Mouse (Mus musculus): ENCODE measurements around the gene Drd4.

Drd4 gene

DNA sequence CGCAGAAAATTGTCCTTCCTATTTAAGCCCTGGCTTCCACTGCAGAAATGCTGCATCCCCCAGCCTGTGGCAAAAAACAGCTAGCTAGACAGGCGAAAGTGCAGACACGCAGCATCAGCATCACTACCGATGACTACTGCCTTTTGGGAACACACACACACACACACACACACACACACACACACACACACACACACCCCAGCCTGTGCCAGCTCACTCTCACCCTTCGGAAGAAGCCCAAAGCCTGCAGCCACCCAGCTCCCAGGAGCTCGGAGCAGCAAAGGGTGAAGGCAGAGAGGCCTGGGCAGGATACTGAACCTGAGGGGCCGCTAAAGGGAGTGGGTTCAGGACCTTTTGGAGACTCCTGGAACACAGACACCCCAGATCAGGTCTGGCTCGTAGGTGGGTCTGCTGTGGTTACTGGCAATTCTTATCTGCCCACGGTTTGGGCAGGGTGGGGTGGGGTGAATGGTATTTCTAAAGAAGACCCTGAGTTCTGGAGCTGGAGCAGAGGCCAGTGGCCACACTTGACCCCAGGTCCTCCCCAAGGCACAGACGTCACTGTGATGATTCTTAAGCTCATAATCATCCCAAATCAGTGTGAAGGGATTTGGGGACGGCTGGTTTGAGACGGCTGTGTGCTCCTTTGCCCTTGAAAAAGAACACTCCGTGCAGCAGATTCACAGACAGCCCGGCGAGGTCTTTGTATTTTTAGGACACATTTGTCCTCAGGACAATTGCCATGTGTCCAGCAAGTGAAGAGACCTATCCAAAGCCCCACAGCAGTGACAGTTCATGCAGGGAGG, 980 bp downstream of the Drd4 start:
- DNase-seq = no peak

DNA sequence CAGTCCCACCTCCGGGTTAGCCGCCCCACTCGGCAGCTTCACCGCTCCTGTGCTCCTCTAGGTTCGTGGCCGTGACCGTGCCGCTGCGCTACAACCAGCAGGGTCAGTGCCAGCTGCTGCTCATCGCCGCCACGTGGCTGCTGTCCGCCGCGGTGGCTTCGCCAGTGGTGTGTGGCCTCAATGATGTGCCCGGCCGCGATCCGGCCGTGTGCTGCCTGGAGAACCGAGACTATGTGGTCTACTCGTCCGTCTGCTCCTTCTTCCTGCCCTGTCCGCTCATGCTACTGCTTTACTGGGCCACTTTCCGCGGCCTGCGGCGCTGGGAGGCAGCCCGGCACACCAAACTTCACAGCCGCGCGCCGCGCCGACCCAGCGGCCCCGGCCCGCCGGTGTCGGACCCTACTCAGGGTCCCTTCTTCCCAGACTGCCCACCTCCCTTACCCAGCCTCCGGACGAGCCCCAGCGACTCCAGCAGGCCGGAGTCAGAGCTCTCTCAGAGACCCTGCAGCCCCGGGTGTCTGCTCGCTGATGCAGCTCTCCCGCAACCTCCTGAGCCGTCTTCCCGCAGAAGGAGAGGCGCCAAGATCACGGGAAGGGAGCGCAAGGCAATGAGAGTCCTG, 2.2 kb downstream of the Drd4 start:
- DNase-seq = peak; percentile 44 to 48

DNA sequence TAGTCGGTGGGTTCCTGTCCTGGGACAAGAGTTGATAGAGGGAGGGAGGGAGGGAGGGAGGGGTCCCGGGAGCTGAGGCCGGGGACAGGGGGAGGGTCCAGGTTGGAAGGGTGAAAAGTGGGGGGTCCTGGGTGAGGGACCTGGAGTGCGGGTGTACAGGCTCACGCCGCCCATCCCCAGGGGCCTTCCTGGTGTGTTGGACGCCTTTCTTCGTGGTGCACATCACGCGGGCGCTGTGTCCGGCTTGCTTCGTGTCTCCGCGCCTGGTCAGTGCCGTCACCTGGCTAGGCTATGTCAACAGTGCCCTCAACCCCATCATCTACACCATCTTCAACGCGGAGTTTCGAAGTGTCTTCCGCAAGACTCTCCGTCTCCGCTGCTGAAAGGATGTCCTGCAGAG, 2.7 kb downstream of the Drd4 start:
- no peak for DNase-seq

DNA sequence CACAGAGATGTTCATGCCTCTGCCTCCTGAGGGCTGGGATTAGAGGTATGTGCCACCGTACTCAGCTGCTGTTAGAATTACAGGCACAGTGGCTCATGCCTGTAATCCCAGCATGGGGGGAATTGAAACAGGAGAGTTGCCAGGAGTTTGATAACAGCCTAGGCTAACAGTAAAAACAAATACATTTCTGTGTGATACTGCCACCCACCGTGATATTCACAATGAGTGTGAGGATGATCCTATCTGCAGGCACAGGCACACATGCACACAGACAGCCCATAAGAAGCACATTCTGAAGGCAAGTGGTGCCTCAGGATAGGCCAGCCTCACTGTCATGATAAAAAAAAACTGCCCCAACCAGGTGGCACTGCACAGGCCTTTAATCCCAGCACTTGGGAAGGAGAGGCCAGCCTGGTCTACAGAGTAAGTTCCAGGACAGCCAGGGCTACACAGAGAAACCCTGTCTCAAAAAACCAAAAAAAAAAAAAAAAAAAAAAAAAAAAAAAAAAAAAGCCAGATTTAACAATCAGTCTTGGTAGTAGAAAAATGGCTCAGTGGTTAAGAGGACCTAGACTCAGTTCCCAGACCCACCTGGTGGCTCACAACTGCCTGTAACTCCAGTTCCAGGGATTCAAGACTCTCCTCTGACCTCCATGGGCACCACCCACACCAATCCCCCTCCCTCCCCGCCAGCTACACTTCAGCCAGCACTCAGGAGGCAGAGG, 6.3 kb downstream of the Drd4 start:
- no peak for DNase-seq

DNA sequence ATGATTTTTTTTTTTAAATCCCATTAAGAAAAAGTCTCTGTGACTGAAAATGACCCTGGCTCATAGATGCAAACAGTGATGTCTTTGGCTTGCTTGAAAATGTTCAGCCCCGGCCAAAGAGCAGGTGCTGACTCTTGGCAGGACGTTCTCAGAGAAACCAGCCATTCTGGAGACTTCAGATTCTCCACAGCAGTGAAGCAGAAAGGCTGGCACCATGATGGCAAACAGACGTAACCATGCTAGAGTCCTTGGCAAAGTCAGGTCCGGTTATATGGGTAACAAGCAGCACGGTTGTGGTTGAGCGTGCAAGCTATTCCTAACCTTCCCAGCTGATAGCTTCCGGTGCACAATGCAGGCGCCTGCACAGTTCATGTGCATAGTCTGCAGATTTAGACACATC, 7.4 kb downstream of the Drd4 start:
- DNase-seq = peak; percentile 75 to 80

DNA sequence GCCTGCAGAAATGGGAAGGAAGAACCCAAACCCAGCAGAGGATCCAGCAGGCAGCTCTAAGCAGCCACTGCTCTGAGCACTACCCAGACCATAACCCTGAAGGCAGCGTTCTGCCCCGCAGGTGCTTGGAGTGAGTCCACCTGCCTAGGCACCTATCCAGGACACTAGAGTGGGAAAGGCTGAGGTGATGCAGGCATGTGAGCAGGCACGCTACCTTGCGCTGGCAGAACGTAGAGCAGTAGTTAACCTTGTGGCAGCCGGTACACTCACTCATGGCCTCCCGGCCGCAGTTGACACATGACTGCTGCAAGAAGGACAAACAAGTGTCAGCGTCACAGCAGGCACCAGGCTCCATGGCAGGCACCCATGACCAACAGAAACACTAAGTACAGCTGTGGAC, 9.6 kb downstream of the Drd4 start:
- DNase-seq = peak; percentile 87 to 88

DNA sequence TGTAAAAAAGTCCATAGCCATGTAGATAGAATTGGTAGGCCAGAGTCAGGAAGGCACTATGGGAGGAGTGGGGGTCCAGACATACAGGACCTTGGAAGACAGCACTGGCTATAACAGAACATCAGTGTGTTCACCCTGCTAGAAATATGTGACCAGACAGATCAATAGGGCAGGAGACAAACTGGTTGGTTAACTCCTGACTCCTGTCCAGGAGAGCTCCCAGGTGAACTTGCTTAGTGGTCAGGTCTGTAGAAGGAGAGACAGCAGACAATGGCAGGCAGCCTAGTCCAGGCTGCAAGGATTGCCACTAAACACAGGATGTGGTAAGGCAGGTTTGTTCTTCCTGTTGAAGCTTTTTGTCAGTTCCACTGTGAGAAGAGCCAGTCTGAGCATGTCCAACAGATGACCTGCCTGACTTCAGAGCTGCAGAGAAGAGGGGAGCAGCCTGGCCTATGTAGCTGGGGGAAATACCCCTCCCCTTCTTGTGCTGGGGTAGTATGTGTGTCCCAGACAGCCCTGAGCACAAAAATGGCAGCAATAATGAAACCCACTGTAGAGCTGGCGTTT, 11.0 kb downstream of the Drd4 start:
- DNase-seq = no peak

DNA sequence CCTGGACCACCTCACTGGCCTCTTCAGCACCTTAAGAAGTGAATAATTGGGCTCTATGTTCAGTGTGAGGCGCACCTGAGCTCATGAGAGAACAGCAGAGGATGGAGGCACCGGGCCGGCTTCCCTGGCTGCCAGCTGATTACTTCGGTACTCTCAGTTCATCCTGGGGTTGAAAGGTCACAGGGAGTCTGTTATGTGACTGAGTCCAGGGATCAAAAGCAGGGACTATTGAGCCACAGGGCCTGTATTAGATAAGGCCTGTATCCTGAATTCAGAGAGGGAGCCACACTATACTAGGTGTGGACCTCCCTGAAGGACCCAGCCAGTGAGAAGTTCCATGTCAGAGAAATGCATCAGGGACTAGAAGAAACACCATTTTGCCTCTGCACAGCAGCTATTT, 12.7 kb downstream of the Drd4 start:
- no peak for DNase-seq

DNA sequence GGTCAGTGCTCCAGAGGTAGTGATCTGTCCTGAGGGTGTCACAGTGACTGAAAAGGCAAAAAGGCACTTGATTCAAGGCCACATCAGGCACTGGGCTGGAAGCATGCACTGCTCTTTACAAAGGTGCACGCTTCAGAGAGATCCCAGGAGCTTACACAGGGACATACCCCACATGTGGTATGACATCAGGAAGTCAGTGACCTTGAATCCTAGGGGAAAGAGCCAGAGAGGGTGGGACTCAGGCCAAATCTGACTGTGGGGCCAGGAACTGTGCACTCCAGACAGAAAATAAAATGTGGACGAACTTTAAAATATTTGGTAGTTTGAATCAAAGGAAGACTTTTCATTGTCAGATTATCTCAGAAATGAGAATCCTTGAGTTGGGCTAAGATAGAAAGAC, 22.6 kb downstream of the Drd4 start:
- DNase-seq = no peak

DNA sequence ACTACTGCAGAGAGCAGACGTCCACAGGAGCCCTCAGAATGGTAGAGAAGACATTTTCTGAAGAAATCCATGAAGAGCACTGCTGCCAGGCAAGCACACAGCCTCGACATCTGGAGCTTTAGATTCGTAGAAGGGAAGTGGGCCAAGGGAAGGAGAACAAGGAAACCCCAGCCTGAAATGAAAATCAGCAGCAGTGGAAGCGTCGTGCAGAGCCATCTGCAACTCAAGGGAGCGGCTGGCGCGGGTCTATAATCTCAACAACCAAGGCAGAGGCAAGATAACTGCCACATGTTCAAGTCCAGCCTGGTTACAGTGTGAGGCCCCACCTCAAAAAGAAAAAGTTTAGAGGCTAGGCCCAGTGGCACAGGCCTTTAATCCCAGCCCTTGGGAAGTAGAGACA, 23.3 kb downstream of the Drd4 start:
- no peak for DNase-seq

DNA sequence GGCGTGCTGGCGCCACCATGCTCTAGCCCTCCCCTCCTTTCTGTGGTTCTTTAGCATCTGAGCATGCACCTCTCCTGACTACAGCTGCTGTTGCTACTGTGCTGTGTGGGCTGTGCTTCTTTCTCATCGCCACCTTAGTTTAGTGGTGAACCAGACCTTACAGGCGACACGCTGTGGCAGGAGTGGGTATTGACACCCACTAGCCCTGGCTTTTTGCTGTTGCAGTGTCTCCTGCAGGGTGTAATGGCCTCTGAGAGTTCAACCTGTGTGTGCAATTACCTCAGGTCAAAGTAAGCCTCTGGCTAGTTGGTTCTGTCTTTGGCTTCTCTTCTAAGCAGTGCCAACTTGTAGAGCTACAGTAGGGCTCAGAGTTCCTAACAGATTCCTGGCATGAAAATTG, 24.2 kb downstream of the Drd4 start:
- DNase-seq = peak; percentile 55 to 72

DNA sequence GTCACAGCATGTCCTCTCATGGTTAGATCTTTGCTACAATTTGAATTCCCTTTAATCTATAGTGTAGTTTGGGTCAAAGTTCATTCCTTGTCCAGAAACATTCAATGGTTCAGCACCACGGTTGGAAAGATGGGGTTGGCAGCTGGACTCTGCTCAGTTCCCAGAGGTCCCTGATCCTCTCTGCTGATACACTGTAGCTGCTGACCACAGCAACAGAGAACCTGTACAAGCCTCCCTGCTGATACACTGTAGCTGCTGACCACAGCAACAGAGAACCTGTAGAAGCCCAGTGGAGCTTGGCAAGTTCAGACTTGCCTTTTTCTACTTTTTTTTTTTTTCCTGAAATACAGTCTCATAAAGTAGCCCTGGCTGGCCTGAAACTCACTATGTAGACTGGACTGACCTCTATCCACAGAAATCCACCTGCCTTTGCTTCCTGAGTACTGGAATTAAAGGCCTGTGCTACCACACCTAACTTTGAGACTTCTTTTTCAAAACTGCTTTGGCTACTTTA, 25.9 kb downstream of the Drd4 start:
- DNase-seq = no peak

DNA sequence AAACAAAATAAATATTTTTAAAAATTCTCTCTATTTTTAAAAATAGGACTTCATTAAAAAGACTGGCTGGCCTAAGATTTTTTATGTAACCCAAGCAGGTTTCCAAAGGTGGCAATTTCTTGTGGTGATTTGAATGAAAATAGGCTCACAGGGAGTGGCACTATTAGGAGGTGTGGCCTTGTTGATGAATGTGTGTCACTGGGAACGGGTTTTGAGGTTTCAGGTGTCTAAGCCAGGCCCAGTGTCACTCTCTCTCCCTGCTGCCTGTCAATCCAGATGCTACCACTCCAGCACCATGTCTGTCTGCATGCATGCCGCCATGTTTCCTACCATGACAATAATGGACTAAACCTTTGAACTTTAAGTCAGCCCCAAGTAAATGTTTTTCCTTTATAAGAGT, 27.6 kb downstream of the Drd4 start:
- no peak for DNase-seq

DNA sequence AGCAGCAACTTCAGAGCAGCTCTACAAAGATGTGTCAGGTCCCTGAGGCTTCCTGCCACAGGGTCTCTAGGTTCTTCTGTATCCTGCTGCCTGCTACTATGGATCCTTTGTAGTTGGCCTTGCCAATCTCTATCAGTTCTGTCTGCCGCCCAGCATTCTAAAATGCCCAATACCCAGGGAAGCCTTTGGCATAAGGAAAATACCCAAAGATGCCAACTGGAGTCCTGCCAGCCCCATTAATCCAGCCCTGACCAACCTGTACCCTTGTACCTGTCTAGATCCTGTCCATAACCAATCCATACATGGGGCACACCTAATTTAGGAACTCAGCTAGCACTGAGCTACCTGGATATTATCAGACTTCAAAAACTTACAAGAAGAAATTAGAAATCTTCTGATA, 32.9 kb downstream of the Drd4 start:
- peak; percentile 38 to 58 for DNase-seq

DNA sequence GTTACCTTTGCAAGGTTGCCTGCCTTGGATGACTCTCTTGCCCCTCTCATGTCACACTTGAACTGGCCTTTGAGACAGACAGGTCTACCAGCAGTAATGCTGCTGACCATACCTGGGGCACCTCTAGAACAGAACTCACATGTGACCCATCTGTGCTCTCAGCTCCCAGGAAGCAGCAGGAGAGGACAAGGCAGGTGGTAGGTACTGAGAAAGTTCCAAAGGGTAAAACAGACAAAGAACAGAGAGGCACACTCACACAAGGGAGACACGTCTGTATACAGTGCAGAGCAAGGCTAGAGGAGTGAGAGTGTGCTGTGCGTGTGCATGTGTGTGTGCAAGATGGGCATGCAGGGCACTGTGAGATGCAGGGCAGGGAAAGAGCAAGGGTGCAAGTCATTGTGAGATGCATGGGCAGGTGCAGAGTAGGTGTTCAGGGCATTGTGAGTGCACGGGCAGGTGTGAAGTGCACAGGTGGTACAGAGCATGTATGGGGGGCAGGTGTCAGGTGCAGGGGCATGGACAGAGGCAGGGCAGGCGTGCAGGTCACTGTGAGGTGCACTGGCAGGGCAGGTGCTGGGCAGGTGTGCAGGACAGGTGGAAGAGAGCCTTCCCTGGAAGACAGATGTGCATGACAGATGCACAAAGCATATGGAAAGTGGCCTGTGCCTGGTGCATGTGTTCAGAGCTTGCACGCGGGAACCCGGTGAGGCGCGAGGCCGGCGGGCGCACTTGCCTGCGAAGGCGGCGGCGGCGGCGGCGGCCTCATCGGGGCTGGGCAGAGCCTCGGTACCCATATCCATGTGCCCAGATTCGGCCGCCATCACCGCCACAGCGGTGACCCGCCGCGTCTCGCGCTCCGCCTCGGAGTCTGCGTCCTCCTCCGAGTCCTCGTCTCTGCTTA, 35.0 kb downstream of the Drd4 start:
- DNase-seq = no peak

DNA sequence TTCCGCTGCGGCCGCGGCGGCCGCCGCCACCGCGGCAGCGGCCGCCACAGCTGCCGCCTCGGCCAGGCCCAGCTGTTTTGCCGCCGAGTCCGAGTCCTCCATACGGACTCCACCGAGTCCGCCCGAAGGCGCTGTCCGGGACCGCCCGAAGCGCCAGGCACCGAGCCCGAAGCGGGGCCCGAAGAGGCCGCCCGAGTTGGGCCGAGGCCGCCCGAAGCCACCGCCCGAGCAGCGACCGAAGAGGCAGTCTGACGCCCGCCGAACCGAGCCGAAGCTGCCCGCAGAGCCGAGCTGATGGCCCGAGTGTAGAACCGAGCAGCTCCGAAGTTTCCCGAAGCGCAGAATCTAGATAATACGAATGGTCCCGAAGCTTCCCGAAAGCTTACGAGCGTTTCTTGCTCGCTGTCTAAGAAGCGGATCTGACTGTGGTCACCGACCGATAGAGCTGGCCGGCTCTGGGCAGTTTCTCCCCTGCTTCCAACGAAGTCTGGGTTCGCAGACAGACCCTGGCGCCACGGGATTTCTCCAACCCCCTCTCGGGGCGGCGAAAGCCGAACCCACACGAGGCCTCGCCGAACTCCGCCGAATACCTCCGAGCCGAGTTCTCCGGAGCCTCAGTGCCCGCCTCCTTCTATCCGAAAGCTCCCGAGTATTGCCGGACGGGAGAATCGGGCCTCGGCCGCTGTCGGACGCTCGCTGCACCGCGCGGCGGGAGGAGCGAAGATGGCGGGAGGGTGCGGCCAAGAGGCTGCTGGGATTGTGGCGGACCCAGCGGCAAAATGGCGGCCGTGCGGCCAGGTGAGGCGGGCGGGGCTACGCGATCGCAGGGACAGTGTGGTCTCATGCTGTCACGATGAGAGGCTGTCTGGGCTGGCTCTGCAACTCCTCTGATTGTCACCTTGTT, 35.9 kb downstream of the Drd4 start, which contains the start of the genes Deaf1 and Tmem80:
Deaf1 (minus strand) TSS at position 222 of the 904 bp plus-strand sequence.
Tmem80 (plus strand) TSS at position 271 of the 904 bp plus-strand sequence.
- peak; percentile 100 for DNase-seq

DNA sequence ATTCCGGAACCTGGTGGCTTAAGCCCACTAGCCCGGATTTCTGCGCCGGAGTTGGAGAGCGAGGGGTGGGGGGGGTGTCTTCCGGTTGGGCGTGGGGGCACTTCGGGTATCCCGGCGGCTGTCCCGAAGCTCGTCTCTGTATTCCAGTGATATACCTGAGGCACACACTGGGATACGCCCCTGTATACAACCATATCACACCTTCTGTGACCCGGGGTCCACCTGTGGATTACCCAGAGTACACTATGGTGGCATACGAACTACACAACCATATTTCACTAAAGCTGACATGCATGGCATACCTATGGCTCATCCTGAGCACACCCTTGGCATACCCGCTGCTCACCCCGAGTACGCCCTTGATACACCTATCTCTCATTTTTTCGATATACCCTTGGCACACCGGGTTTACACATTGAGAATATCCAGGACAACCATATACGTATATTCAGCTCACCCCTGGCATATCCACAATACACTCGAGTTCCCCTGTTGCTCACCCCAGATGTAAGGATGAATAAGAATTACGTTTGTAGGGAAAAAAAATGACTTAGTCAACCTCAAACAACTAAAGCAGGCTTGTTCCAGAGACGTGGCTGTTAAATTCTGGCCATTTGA, 36.7 kb downstream of the Drd4 start:
- DNase-seq = no peak

DNA sequence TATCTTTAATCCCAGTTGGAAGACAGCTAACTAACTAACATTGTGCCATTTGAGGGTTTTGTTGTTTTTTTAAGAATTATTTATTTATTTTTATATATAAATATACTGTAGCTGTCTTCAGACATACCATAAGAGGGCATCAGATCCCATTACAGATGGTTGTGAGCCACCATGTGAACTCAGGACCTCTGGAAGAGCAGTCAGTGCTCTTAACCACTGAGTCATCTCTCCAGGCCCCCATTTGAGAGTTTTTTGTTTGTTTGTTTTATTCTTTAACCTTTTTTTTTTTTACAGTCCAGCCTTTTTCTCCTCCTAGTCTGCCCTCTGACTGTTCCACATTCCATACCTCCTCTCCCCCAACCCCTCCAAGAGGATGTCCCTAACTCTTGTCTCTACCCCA, 38.9 kb downstream of the Drd4 start:
- DNase-seq = no peak

DNA sequence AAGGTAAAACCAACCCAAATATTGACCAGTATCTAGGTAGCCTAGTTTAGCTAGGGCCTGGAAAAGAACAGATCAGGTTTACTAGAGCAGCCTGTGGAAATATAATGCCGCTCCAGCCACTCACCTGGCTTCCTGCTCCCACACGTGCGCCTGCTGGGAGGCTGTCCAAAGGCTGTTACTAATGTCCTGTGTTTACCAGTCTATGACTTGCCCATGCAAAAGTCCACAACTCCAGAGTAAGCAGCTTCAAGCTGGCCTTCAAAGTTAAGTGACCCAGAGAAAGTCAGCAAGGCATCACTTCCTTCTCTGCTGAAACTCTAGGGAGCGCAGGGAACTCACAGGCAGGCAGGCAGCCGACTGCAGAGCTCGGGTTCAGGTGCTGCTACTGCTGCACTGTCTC, 40.2 kb downstream of the Drd4 start:
- no peak for DNase-seq

DNA sequence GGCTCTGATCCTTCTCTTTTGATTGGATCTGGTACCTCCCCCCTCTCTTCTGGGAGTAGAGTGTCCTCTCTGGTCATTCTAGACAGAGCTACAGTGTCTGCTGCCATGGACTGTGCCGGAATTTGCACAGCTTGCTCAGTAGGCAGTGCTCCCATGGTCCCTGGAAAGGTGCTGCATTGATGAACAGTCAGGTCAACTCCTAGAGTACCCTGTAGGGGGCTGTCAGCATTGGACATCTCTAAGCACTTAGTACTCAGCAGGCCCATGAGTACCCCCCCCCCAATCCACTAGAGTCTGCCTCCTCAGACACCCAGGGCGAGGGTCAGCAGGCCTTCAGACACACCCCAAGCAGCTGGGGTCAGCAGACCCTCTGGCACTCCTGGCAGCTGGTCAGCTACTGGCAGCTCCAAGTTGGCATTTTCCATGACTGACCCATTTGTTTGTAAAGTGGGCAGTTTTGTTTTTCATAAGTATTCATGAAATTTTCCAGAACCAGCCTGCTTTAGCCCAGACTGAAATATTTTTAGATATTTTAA, 43.3 kb downstream of the Drd4 start:
- peak in 1 of 2 experiments; percentile 45 for DNase-seq

Measured in cerebellum, postnatal 25 days (tissue).